Mouse (Mus musculus): ENCODE data around the gene Macrod2.

The Macrod2 gene

DNA sequence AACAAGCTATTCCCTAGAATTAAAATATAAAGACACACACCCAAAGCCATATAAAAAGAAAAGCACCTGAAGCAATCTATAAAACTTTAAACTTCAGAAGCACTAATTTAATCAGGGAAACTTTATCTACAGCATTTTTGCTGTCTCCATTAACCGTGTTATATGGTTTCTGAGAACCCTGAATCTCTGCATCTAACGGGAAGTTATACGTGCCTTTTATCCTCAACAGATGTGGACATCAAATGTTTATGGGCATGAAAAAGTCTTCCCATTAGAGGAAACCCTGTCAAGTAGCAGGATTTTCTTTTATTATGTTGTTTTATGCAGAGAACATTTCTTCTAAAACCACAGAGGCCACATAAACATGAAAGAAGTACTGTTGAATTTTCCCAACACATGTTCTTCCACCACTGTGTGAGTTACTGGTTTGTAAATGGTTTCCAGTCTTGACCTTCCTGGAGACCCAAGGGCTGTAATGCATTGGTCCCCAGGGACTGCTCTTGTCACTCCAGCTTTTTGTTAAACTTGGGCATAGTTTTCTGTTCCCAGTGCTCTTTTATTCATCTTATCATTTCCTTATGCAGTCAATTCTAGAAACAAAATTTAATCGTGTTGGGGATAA is 1629.5 kb downstream of the Macrod2 start:
- no peak for DNase-seq (ENCODE audit: low spot score)

DNA sequence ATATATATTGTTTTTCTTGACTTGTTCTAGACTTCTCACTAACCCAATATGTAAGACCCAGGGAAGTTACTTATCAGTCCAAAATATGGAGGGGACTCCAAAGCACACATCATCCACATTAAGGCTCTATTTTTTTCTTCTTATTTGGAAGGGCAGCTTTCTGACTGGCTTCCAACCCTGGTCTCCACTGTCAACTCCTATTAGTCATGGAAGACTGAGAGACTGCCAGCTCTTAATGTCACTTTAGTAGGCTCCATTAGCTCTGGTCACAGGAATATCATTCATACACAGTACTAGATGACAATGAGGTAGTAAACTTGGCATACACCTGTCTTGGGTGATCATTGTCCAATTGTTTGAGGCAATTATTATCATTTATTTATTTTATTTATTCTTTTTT is 1631.6 kb downstream of the Macrod2 start:
- DNase-seq (ENCODE audit: low spot score) = no peak

DNA sequence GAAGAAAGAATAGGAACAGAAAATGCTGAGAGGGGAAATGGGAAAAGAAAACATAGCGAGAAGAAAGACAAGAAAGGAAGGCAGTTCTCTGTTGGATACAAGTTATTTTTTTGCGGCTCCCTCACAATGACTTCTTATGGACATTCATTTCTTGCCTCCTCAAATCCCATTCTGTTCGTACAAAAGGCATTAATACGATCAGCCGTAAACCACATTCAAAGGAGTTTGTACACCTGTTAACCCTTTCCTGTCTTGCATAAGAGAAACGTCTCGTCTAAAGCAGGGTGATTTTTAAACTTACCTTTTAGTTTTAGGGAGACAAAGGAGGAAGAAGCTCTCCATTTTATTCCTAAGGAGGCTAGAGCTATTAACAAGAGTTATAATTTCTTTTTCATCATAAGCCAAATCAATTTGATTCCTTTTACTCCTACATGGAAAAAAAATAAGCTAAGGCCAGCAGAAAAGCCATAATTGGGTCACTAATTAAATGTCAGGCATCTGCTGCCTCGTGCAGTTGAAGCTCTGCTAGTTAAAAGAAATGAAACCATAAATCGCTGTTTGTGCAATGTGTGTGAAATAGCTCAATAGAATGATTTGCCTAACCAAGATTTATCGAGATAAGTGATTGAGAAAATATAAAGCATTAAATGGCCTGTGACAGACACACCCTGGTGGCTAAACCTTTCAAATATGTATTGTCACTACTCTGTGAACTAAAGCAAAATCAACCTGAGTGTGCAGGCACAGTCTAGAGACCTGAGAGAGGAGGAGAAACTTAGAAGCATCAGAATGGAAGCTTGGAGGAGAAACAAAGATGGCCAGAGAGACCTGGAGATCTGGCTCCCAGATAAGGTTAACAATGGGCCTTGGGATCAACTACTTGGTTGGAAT is 1635.9 kb downstream of the Macrod2 start:
- DNase-seq (ENCODE audit: low spot score) = no peak

- DNase-seq (ENCODE audit: low spot score) = no peak
Observed at GRCm38 (mm10) chr2:142055576-142055975, 1660.5 kb downstream of the Macrod2 start.

DNA sequence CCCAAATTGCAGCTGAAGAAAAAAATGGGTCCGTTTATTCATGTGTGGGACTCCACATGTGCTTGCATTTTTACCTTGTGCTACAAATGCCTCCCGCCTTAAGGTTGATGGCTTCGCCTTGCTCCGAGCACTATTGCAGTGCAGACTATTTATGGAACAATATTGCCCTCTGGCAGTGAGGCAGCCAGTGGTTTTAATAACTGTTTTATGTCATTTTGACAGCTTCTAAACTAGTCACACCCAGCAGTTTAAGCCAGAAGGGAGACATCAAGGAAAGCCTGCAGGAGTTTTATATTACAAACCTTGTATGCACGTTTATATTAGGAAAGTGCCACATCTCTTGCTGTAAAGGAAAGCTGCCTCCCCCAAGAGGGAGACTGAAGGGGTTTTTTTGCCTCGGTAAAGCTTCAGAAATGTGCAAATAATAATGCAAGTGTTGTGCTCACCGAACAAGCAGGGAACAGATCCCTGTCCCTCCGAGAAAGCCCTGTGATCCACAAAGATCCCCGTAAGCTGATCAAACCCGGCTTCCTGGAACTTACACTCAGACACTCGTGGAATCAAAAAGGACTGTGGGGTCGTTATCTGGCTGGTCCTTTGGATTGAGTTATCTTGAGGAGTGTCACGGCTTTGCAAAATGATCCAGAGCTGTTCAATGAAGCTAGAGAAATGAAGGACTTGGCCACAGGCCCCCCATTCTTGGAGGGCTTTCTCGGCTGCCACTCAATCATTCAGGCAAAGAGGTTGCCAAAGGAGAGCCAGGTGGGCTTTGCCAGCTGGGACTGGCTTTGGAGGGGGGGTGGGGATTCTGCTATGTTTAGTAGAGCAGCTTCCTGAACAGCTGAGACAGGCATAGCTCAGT is 1663.0 kb downstream of the Macrod2 start:
- no peak for DNase-seq (ENCODE audit: low spot score)

DNA sequence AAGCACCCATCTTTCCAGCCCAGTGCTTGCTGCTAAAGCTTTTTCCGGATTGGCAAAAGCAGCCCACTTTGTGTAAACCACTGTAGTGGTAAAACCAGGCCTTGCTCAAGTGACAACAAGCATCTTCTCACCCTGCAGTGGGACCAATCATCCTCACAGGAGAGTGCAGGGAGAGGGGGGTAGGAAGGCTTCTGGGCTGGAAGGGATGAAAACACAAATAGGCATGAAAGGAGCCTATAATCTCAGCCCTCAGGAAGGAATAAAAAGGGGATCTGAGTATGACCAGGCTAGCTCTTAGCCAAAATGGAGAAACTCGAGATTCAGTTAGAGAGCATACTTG is 1663.6 kb downstream of the Macrod2 start:
- no peak for DNase-seq (ENCODE audit: low spot score)

DNA sequence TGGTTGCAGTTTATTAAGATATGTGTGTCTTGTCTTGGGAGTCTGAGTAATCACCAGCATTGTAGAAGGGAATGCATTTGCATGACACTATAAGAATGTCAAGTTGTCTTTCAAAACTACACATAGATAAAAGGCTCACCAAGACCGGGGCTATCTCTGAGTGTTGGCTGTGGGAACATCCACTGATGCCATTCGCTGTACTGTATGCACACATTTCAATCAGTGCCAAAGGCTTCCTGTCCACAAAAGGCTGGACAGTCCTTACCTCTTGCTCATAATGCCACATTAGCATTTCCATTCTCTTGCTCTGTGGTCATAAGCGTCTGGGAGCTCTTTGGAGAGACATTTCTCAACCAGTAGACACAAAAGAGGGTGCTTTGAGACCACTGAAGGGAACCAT is 1713.8 kb downstream of the Macrod2 start:
- DNase-seq (ENCODE audit: low spot score) = no peak

GRCm38 (mm10) chr2:142116623-142117022 is 1721.5 kb downstream of the Macrod2 start:
- no peak for DNase-seq (ENCODE audit: low spot score)

DNA sequence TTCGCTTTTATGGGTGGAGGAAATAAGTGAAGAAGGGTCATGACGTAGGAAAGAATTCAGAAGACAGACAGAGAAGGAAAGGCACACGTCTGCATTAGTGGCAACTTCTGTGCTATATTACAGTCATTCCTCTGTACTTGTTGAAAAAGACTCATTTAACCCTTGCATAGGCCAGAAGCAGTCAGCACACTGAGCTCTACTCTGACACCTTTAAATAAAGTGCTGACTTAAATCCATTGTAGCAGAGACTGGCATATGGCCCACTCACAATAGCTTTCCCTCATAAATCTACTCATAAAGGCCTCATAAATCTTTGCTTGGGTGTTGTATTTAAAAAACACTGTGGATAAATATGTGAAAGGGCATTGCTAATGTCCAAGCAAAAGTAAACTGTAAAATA is 1733.0 kb downstream of the Macrod2 start:
- no peak for DNase-seq (ENCODE audit: low spot score)

DNA sequence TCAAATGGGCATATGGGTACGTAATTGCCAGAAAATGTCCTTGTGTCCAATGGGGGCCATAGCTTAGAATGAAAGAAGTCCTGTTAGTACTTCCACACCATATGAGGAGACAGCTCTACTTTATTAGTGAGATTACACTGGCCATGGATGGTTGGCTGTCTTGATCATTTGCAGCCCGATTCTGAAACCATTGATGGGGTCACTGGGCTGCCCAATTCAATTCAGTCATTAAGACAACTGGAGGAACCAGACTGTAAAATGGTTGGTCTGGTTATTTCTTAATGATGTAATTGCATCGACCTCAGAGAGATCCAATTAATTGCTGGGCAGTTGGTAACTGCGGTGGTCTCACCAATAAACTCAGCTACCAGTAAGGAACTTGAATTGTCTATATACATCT is 1734.1 kb downstream of the Macrod2 start:
- no peak for DNase-seq (ENCODE audit: low spot score)

DNA sequence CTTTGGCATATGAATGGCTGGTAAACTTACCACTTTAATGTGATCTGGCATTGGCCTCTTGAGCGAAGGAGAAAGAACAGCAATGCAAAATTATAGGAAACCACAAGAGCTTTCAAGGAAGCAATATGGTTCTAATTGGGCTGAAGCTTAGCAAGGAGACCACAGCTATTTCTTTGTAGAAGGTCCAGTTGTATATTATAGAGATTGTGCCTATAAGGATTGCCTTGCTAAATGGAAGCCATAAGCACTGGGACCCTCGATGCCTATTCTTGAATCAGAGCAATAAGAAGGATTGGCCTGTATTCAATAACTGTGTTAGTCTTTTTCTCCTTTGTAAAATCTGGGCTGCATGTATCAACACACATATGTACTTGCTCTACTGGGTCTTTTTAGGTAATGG is 1754.2 kb downstream of the Macrod2 start:
- DNase-seq (ENCODE audit: low spot score) = no peak

- no peak for DNase-seq (ENCODE audit: low spot score)
Observed at GRCm38 (mm10) chr2:142163506-142164275, 1768.6 kb downstream of the Macrod2 start.

DNA sequence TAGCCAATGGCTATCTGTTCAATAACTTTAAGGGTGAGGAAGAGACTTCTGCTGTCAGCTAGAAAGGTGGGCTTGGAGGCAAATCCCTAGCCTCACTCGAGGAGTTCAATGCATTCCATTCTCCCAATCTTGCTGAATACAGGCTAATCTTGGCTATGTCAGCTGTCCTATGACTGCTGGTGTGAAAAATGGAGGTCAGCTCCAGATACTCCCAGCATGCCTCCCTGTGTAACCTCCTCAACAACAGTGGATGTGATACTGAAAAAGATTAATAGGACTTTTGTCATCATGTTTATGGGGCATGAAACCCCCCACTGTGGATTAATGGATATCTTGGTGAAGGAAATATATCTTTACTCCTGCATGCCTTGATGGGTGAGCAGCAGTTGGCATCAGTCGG is 1774.5 kb downstream of the Macrod2 start:
- no peak for DNase-seq (ENCODE audit: low spot score)

DNA sequence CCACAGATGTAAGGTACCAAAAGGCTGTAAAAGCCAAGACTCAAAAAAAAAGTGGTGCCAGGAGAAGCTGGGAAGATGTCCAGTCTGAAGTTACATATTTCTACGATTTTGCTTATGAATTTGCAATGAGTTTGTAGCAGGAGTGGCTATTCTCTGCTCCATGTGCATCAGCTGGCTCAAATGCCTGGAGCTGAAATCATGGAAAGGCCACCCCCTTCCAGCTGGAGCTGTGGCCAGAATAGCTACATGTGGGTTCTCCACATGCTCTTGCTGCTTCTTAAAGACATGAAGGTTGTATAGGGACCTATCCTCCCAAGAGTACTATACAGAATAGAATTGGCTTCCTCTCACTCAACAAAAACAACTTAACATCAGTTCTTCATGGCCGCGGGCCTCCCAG is 1777.6 kb downstream of the Macrod2 start:
- no peak for DNase-seq (ENCODE audit: low spot score)

- DNase-seq (ENCODE audit: low spot score) = no peak
Observed at GRCm38 (mm10) chr2:142174039-142174438, 1778.9 kb downstream of the Macrod2 start.

DNA sequence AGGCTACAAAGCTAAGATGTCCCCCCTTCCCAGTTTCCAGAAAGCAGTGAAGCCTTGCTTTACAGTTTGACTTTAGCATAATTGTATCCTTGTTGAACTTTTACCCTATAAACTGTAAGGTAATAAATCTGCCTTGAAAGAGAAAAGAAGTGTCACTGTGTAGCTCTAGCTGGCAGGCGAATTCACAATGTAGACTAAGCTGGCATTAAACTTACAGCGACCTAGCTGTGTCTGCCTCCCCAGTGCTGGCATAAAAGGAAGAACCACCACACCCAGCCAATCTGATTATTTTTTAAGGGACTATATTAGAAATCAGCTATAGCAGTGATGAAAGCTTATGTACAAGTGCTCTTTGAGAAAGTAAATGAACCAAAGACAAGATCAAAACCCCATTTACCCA is 1791.8 kb downstream of the Macrod2 start:
- DNase-seq (ENCODE audit: low spot score) = no peak

DNA sequence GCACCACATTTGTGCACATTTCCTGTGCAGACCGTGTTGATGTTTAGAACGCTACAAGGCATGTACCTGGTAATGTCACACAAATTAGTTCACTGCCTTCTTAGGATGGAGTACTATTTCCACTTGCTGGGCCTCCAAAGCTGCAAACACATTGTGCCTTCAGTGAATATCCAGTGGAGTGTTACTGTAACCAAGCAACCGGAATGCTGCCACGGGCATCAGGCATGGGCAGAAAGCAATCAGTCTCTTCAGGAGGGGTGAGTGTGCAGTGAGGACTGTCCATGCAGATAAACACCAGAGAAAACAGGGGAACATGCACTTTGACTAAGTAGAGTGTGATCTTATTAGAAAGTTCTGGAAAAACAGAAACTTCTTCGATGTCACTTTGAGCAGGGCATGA is 1792.3 kb downstream of the Macrod2 start:
- no peak for DNase-seq (ENCODE audit: low spot score)

GRCm38 (mm10) chr2:142217371-142217770 is 1822.3 kb downstream of the Macrod2 start:
- no peak for DNase-seq (ENCODE audit: low spot score)

DNA sequence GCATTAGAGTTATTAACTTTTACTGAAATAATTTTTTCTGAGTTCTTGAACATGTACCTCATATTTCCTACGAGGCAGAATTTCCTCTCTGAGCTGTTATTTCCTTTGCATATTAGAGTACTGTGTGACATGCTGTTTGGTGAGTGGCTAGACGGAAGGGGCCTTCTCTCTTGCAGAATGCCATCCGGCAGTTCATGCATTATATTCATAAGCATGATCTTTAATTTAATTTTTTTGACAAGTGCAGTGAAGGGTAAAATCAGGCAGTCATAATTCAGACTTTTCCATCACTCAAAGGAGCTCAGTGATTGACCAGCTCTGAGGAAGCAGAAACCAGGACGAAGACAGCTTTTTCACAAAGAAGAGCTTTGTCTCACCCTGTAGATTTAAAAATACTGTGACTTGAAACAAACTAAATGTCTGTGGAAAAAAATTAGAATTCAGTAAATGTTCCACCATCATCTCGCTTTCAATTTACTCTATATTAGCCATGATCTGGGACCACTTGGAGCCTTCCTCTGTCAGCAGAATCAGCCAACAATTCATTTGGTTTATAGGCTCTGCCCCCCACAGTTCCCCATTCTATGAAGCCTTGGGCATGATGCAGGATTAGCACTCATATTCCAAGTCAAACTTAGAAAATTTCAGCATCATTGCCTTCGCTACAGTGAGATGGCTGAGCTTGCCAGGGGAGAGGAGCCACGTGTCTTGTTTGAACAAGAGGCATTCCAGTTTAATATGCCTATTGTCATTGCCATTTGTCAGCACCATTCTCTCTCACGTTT is 1827.2 kb downstream of the Macrod2 start:
- DNase-seq (ENCODE audit: low spot score) = no peak

DNA sequence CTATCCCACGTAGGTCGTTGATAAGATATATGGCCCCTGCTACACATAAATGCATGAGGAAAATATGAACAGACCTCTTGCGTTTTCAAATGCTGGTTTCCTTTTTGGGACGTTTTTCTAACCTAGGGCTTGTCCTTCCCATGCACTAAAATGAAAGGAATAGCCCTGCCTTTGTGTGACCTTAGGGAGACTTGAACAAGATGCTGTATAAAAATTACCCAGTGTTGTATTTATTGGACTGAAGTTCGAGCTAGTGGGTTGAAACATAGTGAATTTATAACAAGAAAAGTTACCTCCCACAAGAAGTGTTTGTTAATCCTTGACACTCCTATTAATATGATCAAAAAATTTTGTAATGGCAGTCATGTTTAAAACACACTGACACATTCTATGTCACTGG is 1827.8 kb downstream of the Macrod2 start:
- no peak for DNase-seq (ENCODE audit: low spot score)

DNA sequence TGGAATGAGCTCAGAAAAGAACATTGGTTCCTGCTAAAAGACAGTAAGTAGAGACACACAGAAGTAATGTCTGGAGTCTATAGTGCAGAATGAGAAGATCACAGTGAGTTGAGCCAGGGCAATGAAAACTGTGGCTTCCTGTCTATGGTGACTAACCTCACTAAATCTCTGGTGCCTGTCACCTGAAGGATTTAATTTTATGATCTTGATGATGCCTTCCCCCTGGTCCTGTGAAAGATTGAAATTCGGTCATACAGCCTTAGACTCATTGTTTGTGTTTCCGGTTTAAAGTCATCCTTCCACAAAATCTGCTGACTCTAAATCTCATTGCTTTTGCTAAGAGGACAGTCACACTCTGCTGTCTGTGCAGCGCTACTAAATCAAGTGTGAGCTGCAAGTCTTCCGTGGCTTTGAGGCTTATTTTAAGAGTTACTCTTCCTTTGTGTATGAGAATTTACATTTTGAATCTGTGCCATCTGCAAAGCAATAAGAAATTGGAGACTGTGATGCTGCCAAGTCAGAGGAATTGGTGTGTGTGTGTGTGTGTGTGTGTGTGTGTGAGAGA is 1836.0 kb downstream of the Macrod2 start:
- DNase-seq (ENCODE audit: low spot score) = no peak

Data from urinary bladder, postnatal 10 days (tissue).